Mouse (Mus musculus): ENCODE data around the gene Smap1.

- TF ChIP-seq CTCF (IDR thresholded peaks at IDR 0.05; ENCODE audit: borderline replicate concordance, insufficient read depth, low read length) (no peak), POLR2A (IDR thresholded peaks at IDR 0.05; ENCODE audit: low read depth, low read length) (no peak)
These were observed 16.0 kb downstream of the Smap1 start for GRCm38 (mm10) chr1:23906082-23906481.
